Mouse (Mus musculus): Measurements from ENCODE around the gene Ntng2. TPM values are rescaled to one million over a fixed set of nuclear protein-coding genes. Genes with fewer than 3 reads are reported as not detected.

Ntng2 gene
- polyA plus RNA-seq, 1 experiment = 23.4 TPM

DNA sequence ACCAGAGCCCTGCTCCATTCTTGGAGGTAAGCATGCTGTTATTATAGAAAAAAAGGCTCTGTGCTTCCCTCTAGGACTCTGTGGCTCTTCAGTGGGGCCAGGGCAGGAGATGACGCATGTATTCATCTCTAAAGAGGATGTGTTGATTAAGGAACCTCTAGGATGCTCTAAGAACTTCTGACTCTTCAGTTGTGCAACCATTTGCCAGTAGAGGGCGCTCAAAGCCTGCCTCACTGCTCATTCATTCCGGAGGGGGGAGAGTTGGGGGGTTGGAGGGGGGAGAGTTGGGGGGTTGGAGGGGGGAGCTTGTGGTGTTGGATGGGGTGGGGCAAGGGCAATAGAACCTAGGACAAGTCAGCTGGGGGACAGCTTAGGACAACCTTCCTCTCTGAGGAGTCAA, 52.9 kb downstream of the Ntng2 start:
- no peaks in the 10 kb centered on the region; the same call in 1 of the 2 replicates for H3K4me1 ChIP-seq (ENCODE audit: control insufficient read depth, insufficient read depth, insufficient read length, low read length)
- peaks cover 9% of the 10 kb centered on the region for H3K27me3 ChIP-seq (ENCODE audit: control insufficient read depth, insufficient read depth, low read length)
- no peak overlapping the region for H3K27ac ChIP-seq (ENCODE audit: insufficient read depth, low read depth, low read length)
- 2% methylated on average over 3 of the region's 3 CpGs for WGBS
- H3K36me3 ChIP-seq (ENCODE audit: control insufficient read depth, insufficient read depth, low read length) = no peaks in the 10 kb centered on the region
- H3K4me3 ChIP-seq (ENCODE audit: low read depth, low read length) = no peak overlapping the region
- TF ChIP-seq CTCF (IDR thresholded peaks at IDR 0.05; ENCODE audit: extremely low read depth, insufficient read length, insufficient replicate concordance, low read depth, low read length) (peak; percentile 76; the same call in 1 of the 2 replicates), POLR2A (IDR thresholded peaks at IDR 0.05; ENCODE audit: low read depth, low read length) (no peak)

DNA sequence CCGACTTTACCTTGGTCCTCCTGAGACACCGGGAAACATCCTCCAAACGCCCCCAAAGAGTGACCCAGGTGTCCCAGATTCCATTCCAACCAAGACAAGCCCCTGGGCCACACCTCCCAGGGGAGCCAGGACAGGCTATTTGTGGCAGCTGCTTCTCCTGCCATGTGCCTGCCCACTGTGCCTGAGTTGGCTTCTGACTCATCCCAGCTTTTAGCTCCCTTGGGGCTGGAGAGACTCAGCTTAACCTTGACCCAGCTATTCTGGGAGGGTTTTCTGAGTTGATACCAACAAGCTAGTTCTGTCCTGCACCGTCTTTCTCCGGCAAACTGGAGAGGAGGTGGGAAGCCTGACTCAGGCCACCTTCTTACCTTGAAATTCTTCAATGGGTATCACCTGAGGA, 54.4 kb downstream of the Ntng2 start:
- Histone ChIP-seq H3K36me3 (ENCODE audit: control insufficient read depth, insufficient read depth, low read length) (no peaks in the 10 kb centered on the region), H3K4me3 (ENCODE audit: low read depth, low read length) (no peak overlapping the region), H3K27me3 (ENCODE audit: control insufficient read depth, insufficient read depth, low read length) (peaks cover 13% of the 10 kb centered on the region), H3K27ac (ENCODE audit: insufficient read depth, low read depth, low read length) (no peak overlapping the region), H3K4me1 (ENCODE audit: control insufficient read depth, insufficient read depth, insufficient read length, low read length) (peaks cover 6% of the 10 kb centered on the region)
- 73% methylated on average over 5 of the region's 5 CpGs for WGBS
- TF ChIP-seq POLR2A (IDR thresholded peaks at IDR 0.05; ENCODE audit: low read depth, low read length) (no peak), CTCF (IDR thresholded peaks at IDR 0.05; ENCODE audit: extremely low read depth, insufficient read length, insufficient replicate concordance, low read depth, low read length) (no peak)

- TF ChIP-seq CTCF (IDR thresholded peaks at IDR 0.05; ENCODE audit: extremely low read depth, insufficient read length, insufficient replicate concordance, low read depth, low read length) (no peak), POLR2A (IDR thresholded peaks at IDR 0.05; ENCODE audit: low read depth, low read length) (no peak)
- H3K27me3 ChIP-seq (ENCODE audit: control insufficient read depth, insufficient read depth, low read length) = peaks cover 13% of the 10 kb centered on the region
- H3K4me3 ChIP-seq (ENCODE audit: low read depth, low read length) = no peak overlapping the region
- WGBS = 66% methylated on average over 12 of the region's 12 CpGs
- no peak overlapping the region for H3K27ac ChIP-seq (ENCODE audit: insufficient read depth, low read depth, low read length)
- H3K4me1 ChIP-seq (ENCODE audit: control insufficient read depth, insufficient read depth, insufficient read length, low read length) = peaks cover 6% of the 10 kb centered on the region
- no peaks in the 10 kb centered on the region for H3K36me3 ChIP-seq (ENCODE audit: control insufficient read depth, insufficient read depth, low read length)
These were observed 56.0 kb downstream of the Ntng2 start for GRCm38 (mm10) chr2:29196844-29197243.

GRCm38 (mm10) chr2:29194547-29195463, 58.0 kb downstream of the Ntng2 start:
- H3K27ac ChIP-seq (ENCODE audit: insufficient read depth, low read depth, low read length) = no peak overlapping the region
- H3K36me3 ChIP-seq (ENCODE audit: control insufficient read depth, insufficient read depth, low read length) = no peaks in the 10 kb centered on the region
- peak; percentile 92 for TF ChIP-seq CTCF (IDR thresholded peaks at IDR 0.05; ENCODE audit: extremely low read depth, insufficient read length, insufficient replicate concordance, low read depth, low read length)
- TF ChIP-seq POLR2A (IDR thresholded peaks at IDR 0.05; ENCODE audit: low read depth, low read length) = no peak
- H3K4me1 ChIP-seq (ENCODE audit: control insufficient read depth, insufficient read depth, insufficient read length, low read length) = peaks cover 6% of the 10 kb centered on the region
- H3K4me3 ChIP-seq (ENCODE audit: low read depth, low read length) = peak overlapping the region; percentile 60
- peaks cover 13% of the 10 kb centered on the region for H3K27me3 ChIP-seq (ENCODE audit: control insufficient read depth, insufficient read depth, low read length)
- 3% methylated on average over 61 of the region's 61 CpGs for WGBS

DNA sequence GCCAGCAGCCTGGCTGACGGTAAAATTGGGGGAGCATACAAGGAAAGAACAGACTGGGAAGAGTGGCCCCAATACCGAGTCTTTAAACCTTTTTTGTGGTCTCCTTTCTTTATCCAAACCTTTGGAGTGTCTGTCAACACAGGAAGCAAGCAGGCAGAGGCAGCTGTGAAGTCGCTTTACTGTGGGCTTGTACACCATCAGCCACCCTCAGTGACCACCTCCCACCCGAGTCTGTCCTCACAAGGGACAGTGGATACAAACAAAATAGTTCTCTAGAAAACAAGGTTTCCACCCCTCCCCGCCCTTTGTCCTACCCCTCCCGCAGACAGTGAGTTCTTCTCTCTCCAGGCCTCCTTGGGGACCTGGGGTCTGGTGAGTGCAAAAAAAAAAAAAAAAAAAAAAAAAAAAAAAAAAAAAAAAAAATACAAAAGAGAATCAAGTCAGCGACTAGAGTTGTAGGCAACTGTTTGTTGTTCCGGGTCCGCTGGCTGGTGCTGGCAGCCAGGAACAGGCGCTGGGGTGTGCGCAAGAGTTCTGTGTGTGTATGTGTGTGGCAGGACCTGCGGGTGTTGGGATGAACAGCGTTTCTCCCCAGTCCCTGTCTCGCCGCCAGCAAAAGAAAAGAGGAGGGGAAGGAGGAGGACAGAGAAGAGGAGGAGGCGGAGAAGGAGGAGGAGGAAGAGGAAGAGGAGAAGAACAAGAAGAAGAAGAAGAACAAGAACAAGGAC, 58.8 kb downstream of the Ntng2 start:
- 27% methylated on average over 16 of the region's 16 CpGs for WGBS
- Histone ChIP-seq H3K27me3 (ENCODE audit: control insufficient read depth, insufficient read depth, low read length) (peaks cover 13% of the 10 kb centered on the region), H3K27ac (ENCODE audit: insufficient read depth, low read depth, low read length) (no peak overlapping the region), H3K4me1 (ENCODE audit: control insufficient read depth, insufficient read depth, insufficient read length, low read length) (peaks cover 6% of the 10 kb centered on the region), H3K4me3 (ENCODE audit: low read depth, low read length) (peak overlapping the region; percentile 60), H3K36me3 (ENCODE audit: control insufficient read depth, insufficient read depth, low read length) (no peaks in the 10 kb centered on the region)
- TF ChIP-seq CTCF (IDR thresholded peaks at IDR 0.05; ENCODE audit: extremely low read depth, insufficient read length, insufficient replicate concordance, low read depth, low read length) (no peak), POLR2A (IDR thresholded peaks at IDR 0.05; ENCODE audit: low read depth, low read length) (no peak)

GRCm38 (mm10) chr2:29192629-29193278, 60.1 kb downstream of the Ntng2 start:
- Histone ChIP-seq H3K27me3 (ENCODE audit: control insufficient read depth, insufficient read depth, low read length) (peaks cover 13% of the 10 kb centered on the region), H3K36me3 (ENCODE audit: control insufficient read depth, insufficient read depth, low read length) (no peaks in the 10 kb centered on the region), H3K4me3 (ENCODE audit: low read depth, low read length) (no peak overlapping the region), H3K4me1 (ENCODE audit: control insufficient read depth, insufficient read depth, insufficient read length, low read length) (peaks cover 6% of the 10 kb centered on the region), H3K27ac (ENCODE audit: insufficient read depth, low read depth, low read length) (no peak overlapping the region)
- 89% methylated on average over 8 of the region's 8 CpGs for WGBS
- TF ChIP-seq CTCF (IDR thresholded peaks at IDR 0.05; ENCODE audit: extremely low read depth, insufficient read length, insufficient replicate concordance, low read depth, low read length) (peak; percentile 38; the same call in 1 of the 2 replicates), POLR2A (IDR thresholded peaks at IDR 0.05; ENCODE audit: low read depth, low read length) (no peak)
